Mouse (Mus musculus) limb, embryonic 14.5 days (tissue): ENCODE results near the gene Rufy1. TPM values are rescaled to one million over a fixed set of nuclear protein-coding genes. Genes with fewer than 3 reads are reported as not detected.
A peak's percentile ranks its signal among the peaks of the same experiment; 100 is the strongest.

Experiments used
- ATAC-seq: fragments of 200-750 bp; cut with Nextera tagmentation; 2 replicates; pipeline ENCODE4 v1.8.0; 2017; ENCODE audit warnings: low read depth, moderate number of reproducible peaks, moderate TSS enrichment; ENCODE audit not compliant: low FRiP score
- DNase-seq: peaks from one replicate; pipeline ENCODE4 v3.0.0-alpha.2; 2015; ENCODE audit warnings: low spot score
- H3K27ac ChIP-seq: fragments of 300-500 bp; sonication (generic); replicated peaks from 2 replicates; pipeline ENCODE4 v1.5.1; 2014; ENCODE audit warnings: low read depth, mild to moderate bottlenecking, low read length, moderate library complexity, mixed read lengths
- H3K27me3 ChIP-seq: fragments of 300-500 bp; sonication (generic); 2 replicates; pipeline ENCODE4 v1.6.1; 2014; ENCODE audit warnings: low read length, mixed read lengths; ENCODE audit not compliant: control insufficient read depth, insufficient read depth
- H3K36me3 ChIP-seq: fragments of 300-500 bp; sonication (generic); 2 replicates; pipeline ENCODE4 v1.6.1; 2014; ENCODE audit warnings: mild to moderate bottlenecking, low read length, moderate library complexity, mixed read lengths; ENCODE audit not compliant: control insufficient read depth, insufficient read depth
- H3K4me1 ChIP-seq: fragments of 300-500 bp; sonication (generic); 2 replicates; pipeline ENCODE4 v1.6.1; 2014; ENCODE audit warnings: antibody characterized with exemption, low read length, mixed read lengths; ENCODE audit not compliant: control insufficient read depth, insufficient read depth
- H3K4me2 ChIP-seq: fragments of 300-500 bp; sonication (generic); replicated peaks from 2 replicates; pipeline ENCODE4 v1.6.1; 2014; ENCODE audit warnings: low read depth, mild to moderate bottlenecking, low read length, moderate library complexity; ENCODE audit not compliant: severe bottlenecking
- H3K4me3 ChIP-seq: fragments of 300-500 bp; sonication (generic); replicated peaks from 2 replicates; pipeline ENCODE4 v1.5.1; 2014; ENCODE audit warnings: low read length
- H3K9ac ChIP-seq: fragments of 300-500 bp; sonication (generic); 2 replicates; pipeline ENCODE4 v1.6.1; 2014; ENCODE audit warnings: mild to moderate bottlenecking, low read depth, low read length, moderate library complexity; ENCODE audit not compliant: severe bottlenecking
- H3K9me3 ChIP-seq: fragments of 300-500 bp; sonication (generic); 2 replicates; pipeline ENCODE4 v1.6.1; 2016; ENCODE audit warnings: low read length; ENCODE audit not compliant: control insufficient read depth
- POLR2A ChIP-seq: fragments of 200-500 bp; IDR thresholded peaks from 2 replicates; pipeline ENCODE4 v1.8.0; 2012; ENCODE audit warnings: inconsistent platforms, mild to moderate bottlenecking, moderate library complexity, borderline replicate concordance; ENCODE audit not compliant: insufficient read depth, insufficient read length; ENCODE audit errors: extremely low read depth
- WGBS: fragments of 180-500 bp; shearing (Covaris S2); extraction: QIAGEN DNeasy Blood & Tissue Kit; methylation state at CpG from one replicate; pipeline ENCODE4 v1.1.7; 2014; 5-methylcytosine and 5-hydroxymethylcytosine counted together
- microRNA counts: library from miRNA; unstranded; fragments of <30 nt; microRNA quantifications from one replicate; lab custom pipeline; 2016
- microRNA-seq: library from miRNA; unstranded; fragments of <30 nt; microRNA quantifications from one replicate; pipeline ENCODE4, GENCODE M21; 2016
- polyA plus RNA-seq, 2 experiments: library from polyadenylated mRNA; depleted of rRNA in 1 of 2; stranded (reverse) in 1 of 2; unstranded in 1 of 2; fragments of >200 nt; fragmentation: Nextera tagmentation in 1 of 2; extraction: Ambion mirVana in 1 of 2; gene quantifications; 2 replicates each; pipeline versions ENCODE4 v1.2.1 to v1.2.3; 2012 to 2014

Rufy1 gene
- polyA plus RNA-seq, 2 experiments, result 20.3 to 24.9 TPM

DNA sequence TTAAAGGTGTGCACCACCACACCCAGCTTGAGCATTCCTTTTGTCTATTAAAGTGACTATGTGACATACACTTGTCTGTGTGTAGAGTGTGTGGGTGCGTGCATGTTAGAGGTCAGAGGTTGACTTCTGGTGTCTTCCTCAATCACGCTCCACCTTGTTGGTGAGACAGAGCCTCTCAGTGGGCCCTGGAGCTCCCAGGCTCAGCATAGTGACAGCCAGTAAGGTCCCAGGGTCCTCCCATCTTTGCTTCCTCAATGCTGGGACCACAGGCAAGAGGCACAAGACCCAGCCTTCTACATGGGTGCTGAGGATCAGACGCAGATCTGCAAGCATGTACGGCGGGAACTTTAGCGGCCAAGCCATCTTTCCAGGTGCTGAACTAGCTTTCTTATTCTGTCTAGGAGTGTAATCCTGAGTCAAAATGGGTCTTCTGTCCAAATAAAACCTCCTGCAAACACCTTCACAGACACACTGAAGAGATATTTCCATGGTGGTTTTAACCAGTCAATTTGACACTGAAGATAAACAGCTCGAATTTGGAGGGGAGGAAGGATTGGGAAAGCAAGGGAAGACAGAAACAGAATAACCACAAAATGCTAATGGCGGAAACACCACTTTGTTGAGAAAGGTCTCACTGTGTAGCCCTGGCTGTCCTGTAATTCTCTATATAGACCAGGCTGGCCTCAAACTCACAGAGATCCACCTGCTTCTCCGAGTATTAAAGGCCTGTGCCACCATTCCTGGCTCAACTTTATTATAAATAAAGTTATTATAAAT lies 84.5 kb downstream of the Rufy1 start:
- Histone ChIP-seq H3K9ac (no peak overlapping the region), H3K36me3 (no peaks in the 10 kb centered on the region), H3K4me2 (no peak overlapping the region), H3K27ac (no peak overlapping the region), H3K4me1 (no peaks in the 10 kb centered on the region), H3K27me3 (no peaks in the 10 kb centered on the region), H3K9me3 (no peaks in the 10 kb centered on the region), H3K4me3 (no peak overlapping the region)
- WGBS, result 90% methylated on average over 9 of the region's 9 CpGs
- TF ChIP-seq POLR2A, result no peak
- ATAC-seq (no peak), DNase-seq (no peak)

DNA sequence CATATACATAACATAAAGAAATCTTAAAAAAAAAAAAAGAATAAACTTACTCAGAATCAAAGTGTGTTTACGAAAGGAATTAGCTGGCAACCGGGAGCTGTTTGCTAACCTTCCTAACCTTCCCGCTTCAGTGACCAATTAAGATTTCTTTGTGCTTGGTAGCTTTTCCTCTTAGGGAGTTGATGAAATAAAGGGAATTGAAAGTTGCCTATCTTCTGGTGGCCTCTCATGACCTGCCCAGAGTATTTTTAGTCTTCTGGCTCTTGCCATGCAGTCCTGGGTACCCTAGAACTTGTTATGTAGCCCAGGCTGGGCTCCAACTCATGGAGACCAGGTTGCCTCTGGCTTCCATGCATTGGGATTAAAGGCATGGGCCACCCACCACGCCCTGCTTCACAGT lies 85.4 kb downstream of the Rufy1 start:
- 83% methylated on average over 4 of the region's 4 CpGs for WGBS
- H3K9ac ChIP-seq, result no peak overlapping the region
- no peak overlapping the region for H3K4me3 ChIP-seq
- no peaks in the 10 kb centered on the region for H3K36me3 ChIP-seq
- H3K4me1 ChIP-seq, result no peaks in the 10 kb centered on the region
- DNase-seq (no peak), ATAC-seq (no peak)
- H3K27ac ChIP-seq, result no peak overlapping the region
- no peak for TF ChIP-seq POLR2A
- H3K9me3 ChIP-seq, result no peaks in the 10 kb centered on the region
- no peak overlapping the region for H3K4me2 ChIP-seq
- H3K27me3 ChIP-seq, result no peaks in the 10 kb centered on the region

MicroRNA genes within 50 kb of the gene (microRNA counts, 519-probe panel; counts per million panel counts)
- microRNA mmu-miR-804 (lab: Ali Mortazavi, UCI), result 2,684 counts per million, percentile 47 among the panel's probes with 10 or more counts

Small RNAs within 50 kb of the gene (microRNA-seq; reads per million reads assigned to microRNA genes)
- gene Mir804, result not detected

Other genes starting within 250 kb of the Rufy1 start
- 112 and 120 TPM in 2 replicates for gene Sqstm1, start 220.3 kb downstream of the Rufy1 start, polyA plus RNA-seq (2012; rRNA removed)
- gene Sqstm1, start 220.3 kb downstream of the Rufy1 start, polyA plus RNA-seq (2014; fragmentation: Nextera tagmentation; extraction: Ambion mirVana), result 214 and 227 TPM in 2 replicates
- 34.5 and 45.3 TPM in 2 replicates for gene Mgat4b, start 220.2 kb downstream of the Rufy1 start, polyA plus RNA-seq (2012; rRNA removed)
- 21.1 and 23.6 TPM in 2 replicates for gene Mgat4b, start 220.2 kb downstream of the Rufy1 start, polyA plus RNA-seq (2014; fragmentation: Nextera tagmentation; extraction: Ambion mirVana)
- 4.0 and 7.1 TPM in 2 replicates for gene Ltc4s, start 192.5 kb downstream of the Rufy1 start, polyA plus RNA-seq (2012; rRNA removed)
- 2.5 and 3.9 TPM in 2 replicates for gene Ltc4s, start 192.5 kb downstream of the Rufy1 start, polyA plus RNA-seq (2014; fragmentation: Nextera tagmentation; extraction: Ambion mirVana)
- 25.2 and 30.9 TPM in 2 replicates for gene Maml1, start 138.8 kb downstream of the Rufy1 start, polyA plus RNA-seq (2012; rRNA removed)
- gene Maml1, start 138.8 kb downstream of the Rufy1 start, polyA plus RNA-seq (2014; fragmentation: Nextera tagmentation; extraction: Ambion mirVana), result 13.7 and 15.3 TPM in 2 replicates
- gene Canx, start 105.5 kb downstream of the Rufy1 start, polyA plus RNA-seq (2012; rRNA removed), result 150 and 208 TPM in 2 replicates
- gene Canx, start 105.5 kb downstream of the Rufy1 start, polyA plus RNA-seq (2014; fragmentation: Nextera tagmentation; extraction: Ambion mirVana), result 232 and 244 TPM in 2 replicates
- gene Cby3, start 76.7 kb downstream of the Rufy1 start, polyA plus RNA-seq (2012; rRNA removed), result 0.16 TPM in 1 of 2 replicates, not detected in the other
- 0.47 TPM in 1 of 2 replicates, not detected in the other for gene Cby3, start 76.7 kb downstream of the Rufy1 start, polyA plus RNA-seq (2014; fragmentation: Nextera tagmentation; extraction: Ambion mirVana)
- 769 and 778 TPM in 2 replicates for gene Hnrnph1, start 54.1 kb downstream of the Rufy1 start, polyA plus RNA-seq (2012; rRNA removed)
- gene Hnrnph1, start 54.1 kb downstream of the Rufy1 start, polyA plus RNA-seq (2014; fragmentation: Nextera tagmentation; extraction: Ambion mirVana), result 453 and 466 TPM in 2 replicates
- 34.9 and 38.7 TPM in 2 replicates for gene Adamts2, start 171.0 kb upstream of the Rufy1 start, polyA plus RNA-seq (2012; rRNA removed)
- gene Adamts2, start 171.0 kb upstream of the Rufy1 start, polyA plus RNA-seq (2014; fragmentation: Nextera tagmentation; extraction: Ambion mirVana), result 18.9 and 19.4 TPM in 2 replicates